Mouse (Mus musculus): ENCODE measurements around the gene Fam241a. TPM values are rescaled to one million over a fixed set of nuclear protein-coding genes. Genes with fewer than 3 reads are reported as not detected.

Gene Fam241a
- polyA plus RNA-seq, 1 experiment: 3.6 TPM

- Histone ChIP-seq H3K4me3 (ENCODE audit: low read depth, low read length) (peak overlapping the region; percentile 88), H3K27ac (ENCODE audit: insufficient read depth, low read depth, low read length) (peak overlapping the region; percentile 68), H3K27me3 (ENCODE audit: control insufficient read depth, insufficient read depth, low read length) (no peaks in the 10 kb centered on the region), H3K4me1 (ENCODE audit: control insufficient read depth, insufficient read depth, insufficient read length, low read length) (peaks cover 18% of the 10 kb centered on the region; the same call in 1 of the 2 replicates), H3K36me3 (ENCODE audit: control insufficient read depth, insufficient read depth, low read length) (peaks cover 4% of the 10 kb centered on the region; the same call in 1 of the 2 replicates)
- no peak for TF ChIP-seq POLR2A (IDR thresholded peaks at IDR 0.05; ENCODE audit: low read depth, low read length)
- TF ChIP-seq CTCF (IDR thresholded peaks at IDR 0.05; ENCODE audit: extremely low read depth, insufficient read length, insufficient replicate concordance, low read depth, low read length): no peak
- WGBS: 1% methylated on average over 17 of the region's 17 CpGs
Observed at GRCm38 (mm10) chr3:127836798-127837153, 59.3 kb downstream of the Fam241a start.

- TF ChIP-seq CTCF (IDR thresholded peaks at IDR 0.05; ENCODE audit: extremely low read depth, insufficient read length, insufficient replicate concordance, low read depth, low read length) (no peak), POLR2A (IDR thresholded peaks at IDR 0.05; ENCODE audit: low read depth, low read length) (no peak)
- 28% methylated on average over 6 of the region's 6 CpGs for whole genome bisulfite sequencing
Observed at GRCm38 (mm10) chr3:127835594-127835993, 60.5 kb downstream of the Fam241a start.

GRCm38 (mm10) chr3:127834040-127834439, 62.1 kb downstream of the Fam241a start:
- Histone ChIP-seq H3K27ac (ENCODE audit: insufficient read depth, low read depth, low read length) (peak overlapping the region; percentile 91), H3K4me3 (ENCODE audit: low read depth, low read length) (no peak overlapping the region)

More at GRCm38 (mm10) chr3:127835594-127835993, 60.5 kb downstream of the Fam241a start:
- peak overlapping the region; percentile 6; the same call in 1 of the 2 replicates for H3K27ac ChIP-seq (ENCODE audit: insufficient read depth, low read depth, low read length)
- H3K36me3 ChIP-seq (ENCODE audit: control insufficient read depth, insufficient read depth, low read length): peaks cover 6% of the 10 kb centered on the region; the same call in 1 of the 2 replicates
- H3K4me3 ChIP-seq (ENCODE audit: low read depth, low read length): no peak overlapping the region
- no peaks in the 10 kb centered on the region for H3K27me3 ChIP-seq (ENCODE audit: control insufficient read depth, insufficient read depth, low read length)
- peaks cover 23% of the 10 kb centered on the region for H3K4me1 ChIP-seq (ENCODE audit: control insufficient read depth, insufficient read depth, insufficient read length, low read length)

GRCm38 (mm10) chr3:127831079-127831478, 65.0 kb downstream of the Fam241a start:
- Histone ChIP-seq H3K4me1 (ENCODE audit: control insufficient read depth, insufficient read depth, insufficient read length, low read length) (peaks cover 35% of the 10 kb centered on the region), H3K4me3 (ENCODE audit: low read depth, low read length) (no peak overlapping the region), H3K27ac (ENCODE audit: insufficient read depth, low read depth, low read length) (no peak overlapping the region), H3K27me3 (ENCODE audit: control insufficient read depth, insufficient read depth, low read length) (no peaks in the 10 kb centered on the region), H3K36me3 (ENCODE audit: control insufficient read depth, insufficient read depth, low read length) (peaks cover 6% of the 10 kb centered on the region; the same call in 1 of the 2 replicates)
- no peak for TF ChIP-seq POLR2A (IDR thresholded peaks at IDR 0.05; ENCODE audit: low read depth, low read length)
- TF ChIP-seq CTCF (IDR thresholded peaks at IDR 0.05; ENCODE audit: extremely low read depth, insufficient read length, insufficient replicate concordance, low read depth, low read length): no peak
- WGBS: 37% methylated on average over 6 of the region's 6 CpGs

More at GRCm38 (mm10) chr3:127834040-127834439, 62.1 kb downstream of the Fam241a start:
- H3K4me1 ChIP-seq (ENCODE audit: control insufficient read depth, insufficient read depth, insufficient read length, low read length): peaks cover 29% of the 10 kb centered on the region
- no peaks in the 10 kb centered on the region for H3K27me3 ChIP-seq (ENCODE audit: control insufficient read depth, insufficient read depth, low read length)
- no peak for TF ChIP-seq POLR2A (IDR thresholded peaks at IDR 0.05; ENCODE audit: low read depth, low read length)
- no peak for TF ChIP-seq CTCF (IDR thresholded peaks at IDR 0.05; ENCODE audit: extremely low read depth, insufficient read length, insufficient replicate concordance, low read depth, low read length)
- 26% methylated on average over 4 of the region's 4 CpGs for WGBS
- peaks cover 6% of the 10 kb centered on the region; the same call in 1 of the 2 replicates for H3K36me3 ChIP-seq (ENCODE audit: control insufficient read depth, insufficient read depth, low read length)

GRCm38 (mm10) chr3:127830183-127830582, 65.9 kb downstream of the Fam241a start:
- peak overlapping the region; percentile 66 for H3K27ac ChIP-seq (ENCODE audit: insufficient read depth, low read depth, low read length)
- H3K4me1 ChIP-seq (ENCODE audit: control insufficient read depth, insufficient read depth, insufficient read length, low read length): peaks cover 35% of the 10 kb centered on the region
- peaks cover 6% of the 10 kb centered on the region; the same call in 1 of the 2 replicates for H3K36me3 ChIP-seq (ENCODE audit: control insufficient read depth, insufficient read depth, low read length)
- H3K27me3 ChIP-seq (ENCODE audit: control insufficient read depth, insufficient read depth, low read length): no peaks in the 10 kb centered on the region
- TF ChIP-seq POLR2A (IDR thresholded peaks at IDR 0.05; ENCODE audit: low read depth, low read length) (no peak), CTCF (IDR thresholded peaks at IDR 0.05; ENCODE audit: extremely low read depth, insufficient read length, insufficient replicate concordance, low read depth, low read length) (no peak)
- WGBS: 27% methylated on average over 10 of the region's 10 CpGs
- H3K4me3 ChIP-seq (ENCODE audit: low read depth, low read length): no peak overlapping the region

- WGBS: 32% methylated on average over 7 of the region's 7 CpGs
- H3K36me3 ChIP-seq (ENCODE audit: control insufficient read depth, insufficient read depth, low read length): peaks cover 9% of the 10 kb centered on the region
- H3K4me3 ChIP-seq (ENCODE audit: low read depth, low read length): no peak overlapping the region
- peaks cover 19% of the 10 kb centered on the region for H3K4me1 ChIP-seq (ENCODE audit: control insufficient read depth, insufficient read depth, insufficient read length, low read length)
- H3K27ac ChIP-seq (ENCODE audit: insufficient read depth, low read depth, low read length): no peak overlapping the region
- no peaks in the 10 kb centered on the region for H3K27me3 ChIP-seq (ENCODE audit: control insufficient read depth, insufficient read depth, low read length)
- TF ChIP-seq POLR2A (IDR thresholded peaks at IDR 0.05; ENCODE audit: low read depth, low read length) (no peak), CTCF (IDR thresholded peaks at IDR 0.05; ENCODE audit: extremely low read depth, insufficient read length, insufficient replicate concordance, low read depth, low read length) (no peak)
Observed at GRCm38 (mm10) chr3:127827123-127827522, 69.0 kb downstream of the Fam241a start.

GRCm38 (mm10) chr3:127826503-127826902, 69.6 kb downstream of the Fam241a start:
- H3K36me3 ChIP-seq (ENCODE audit: control insufficient read depth, insufficient read depth, low read length): peaks cover 13% of the 10 kb centered on the region
- peaks cover 19% of the 10 kb centered on the region for H3K4me1 ChIP-seq (ENCODE audit: control insufficient read depth, insufficient read depth, insufficient read length, low read length)
- 90% methylated on average over 7 of the region's 7 CpGs for WGBS
- no peak for TF ChIP-seq POLR2A (IDR thresholded peaks at IDR 0.05; ENCODE audit: low read depth, low read length)
- no peak for TF ChIP-seq CTCF (IDR thresholded peaks at IDR 0.05; ENCODE audit: extremely low read depth, insufficient read length, insufficient replicate concordance, low read depth, low read length)
- no peaks in the 10 kb centered on the region for H3K27me3 ChIP-seq (ENCODE audit: control insufficient read depth, insufficient read depth, low read length)
- no peak overlapping the region for H3K4me3 ChIP-seq (ENCODE audit: low read depth, low read length)
- H3K27ac ChIP-seq (ENCODE audit: insufficient read depth, low read depth, low read length): no peak overlapping the region
